Mouse (Mus musculus): ENCODE measurements around the gene Prkg1. TPM values are rescaled to one million over a fixed set of nuclear protein-coding genes. Genes with fewer than 3 reads are reported as not detected.

Prkg1 gene
- total and polyA plus RNA-seq, 3 experiments: 1.0 to 29.0 (median 22.9) TPM

DNA sequence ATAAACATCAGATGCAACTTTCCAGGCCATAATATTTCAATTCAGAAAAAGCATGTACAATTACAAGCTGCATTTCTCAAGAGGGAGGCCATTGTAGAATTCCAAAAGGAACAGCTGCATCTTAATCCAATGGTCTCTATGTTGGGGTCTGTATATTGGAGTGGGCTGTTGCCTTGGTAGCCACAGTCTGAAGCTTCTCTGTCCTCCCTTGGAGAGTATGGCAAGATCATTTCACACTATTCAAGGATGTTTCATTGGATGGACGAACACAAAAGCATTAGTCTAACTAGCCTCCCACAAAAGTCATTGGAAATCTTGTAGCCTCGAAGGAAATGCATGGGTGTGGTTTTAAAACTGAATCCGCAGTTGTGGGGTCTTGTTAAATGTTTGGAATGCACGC lies 187.7 kb downstream of the Prkg1 start:
- H3K36me3 ChIP-seq (replicated peaks): no peaks in the 10 kb centered on the region
- ATAC-seq (ENCODE audit: extremely low read depth, insufficient number of reproducible peaks, low FRiP score, poor library complexity, severe bottlenecking): no peak
- H3K4me1 ChIP-seq (ENCODE audit: insufficient read depth, low read depth, low read length): no peaks in the 10 kb centered on the region
- H3K4me3 ChIP-seq (ENCODE audit: low read depth, low read length): no peak overlapping the region
- no peaks in the 10 kb centered on the region; the same call in 1 of the 2 replicates for H3K27me3 ChIP-seq (ENCODE audit: insufficient read depth, low read length)
- no peaks in the 10 kb centered on the region for H3K9me3 ChIP-seq (replicated peaks)
- TF ChIP-seq GATA2 (IDR thresholded peaks at IDR 0.05; ENCODE audit: borderline replicate concordance, low read depth, low read length) (no peak), CTCF (IDR thresholded peaks at IDR 0.05; ENCODE audit: low read depth, low read length) (no peak), POLR2AphosphoS5 (IDR thresholded peaks at IDR 0.05; ENCODE audit: insufficient replicate concordance, low read depth, low read length) (no peak), TAL1 (conservative IDR thresholded peaks at IDR 0.05; ENCODE audit: low read depth, low read length) (no peak), GATA1 (IDR thresholded peaks at IDR 0.05; ENCODE audit: borderline replicate concordance, low read length) (no peak)
- DNase-seq (ENCODE audit: low spot score): no peak

DNA sequence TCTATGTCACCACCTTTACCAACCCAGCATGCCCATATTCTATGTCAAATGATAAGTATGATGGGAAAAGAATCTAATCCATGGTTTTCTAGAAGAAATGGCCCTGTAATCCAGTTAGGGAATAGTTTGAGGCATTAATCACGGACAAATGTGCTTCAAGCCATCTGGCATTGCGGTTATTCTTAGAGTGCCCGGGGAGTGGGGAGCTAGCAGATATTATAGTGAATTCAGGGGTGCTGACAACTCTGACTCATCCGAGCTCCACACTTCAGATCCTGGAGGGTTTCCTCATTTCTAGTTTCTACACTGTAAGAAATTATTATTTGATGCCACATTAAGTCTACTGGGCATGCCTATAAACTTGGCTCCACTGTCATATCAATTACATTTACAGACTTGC lies 200.5 kb downstream of the Prkg1 start:
- DNase-seq (ENCODE audit: low spot score) (no peak), ATAC-seq (ENCODE audit: extremely low read depth, insufficient number of reproducible peaks, low FRiP score, poor library complexity, severe bottlenecking) (no peak)
- no peak overlapping the region for H3K4me3 ChIP-seq (ENCODE audit: low read depth, low read length)

DNA sequence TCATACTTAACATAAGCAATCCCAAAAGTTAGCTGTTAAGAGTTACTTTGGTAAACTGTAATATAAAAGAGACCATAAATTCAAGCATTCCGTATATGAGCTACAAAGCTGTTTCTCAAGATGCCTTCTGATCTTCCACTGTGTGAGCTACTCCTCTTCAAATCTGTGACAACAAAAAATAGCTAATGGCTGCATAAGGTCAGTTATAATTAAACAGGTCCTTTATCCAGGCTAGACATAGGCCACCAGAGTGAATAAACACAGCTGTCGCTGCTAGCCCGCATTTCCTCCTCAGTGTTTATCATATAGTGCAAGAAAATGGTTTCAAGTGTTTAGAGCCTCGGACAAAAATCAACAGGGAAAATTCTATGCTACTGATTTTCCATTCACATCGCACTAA lies 218.8 kb downstream of the Prkg1 start:
- Histone ChIP-seq H3K9me3 (replicated peaks) (no peaks in the 10 kb centered on the region), H3K36me3 (replicated peaks) (no peaks in the 10 kb centered on the region), H3K4me3 (ENCODE audit: low read depth, low read length) (no peak overlapping the region), H3K4me1 (ENCODE audit: insufficient read depth, low read depth, low read length) (no peaks in the 10 kb centered on the region), H3K27me3 (ENCODE audit: insufficient read depth, low read length) (no peaks in the 10 kb centered on the region)
- ATAC-seq (ENCODE audit: extremely low read depth, insufficient number of reproducible peaks, low FRiP score, poor library complexity, severe bottlenecking) (no peak), DNase-seq (ENCODE audit: low spot score) (no peak)
- no peak for TF ChIP-seq TAL1 (conservative IDR thresholded peaks at IDR 0.05; ENCODE audit: low read depth, low read length)
- TF ChIP-seq POLR2AphosphoS5 (IDR thresholded peaks at IDR 0.05; ENCODE audit: insufficient replicate concordance, low read depth, low read length): no peak
- no peak for TF ChIP-seq GATA1 (IDR thresholded peaks at IDR 0.05; ENCODE audit: borderline replicate concordance, low read length)
- no peak for TF ChIP-seq CTCF (IDR thresholded peaks at IDR 0.05; ENCODE audit: low read depth, low read length)
- no peak for TF ChIP-seq GATA2 (IDR thresholded peaks at IDR 0.05; ENCODE audit: borderline replicate concordance, low read depth, low read length)

More for the DNA sequence above, 200.5 kb downstream of the Prkg1 start:
- H3K9me3 ChIP-seq (replicated peaks): no peaks in the 10 kb centered on the region
- TF ChIP-seq POLR2AphosphoS5 (IDR thresholded peaks at IDR 0.05; ENCODE audit: insufficient replicate concordance, low read depth, low read length): no peak
- no peak for TF ChIP-seq CTCF (IDR thresholded peaks at IDR 0.05; ENCODE audit: low read depth, low read length)
- no peak for TF ChIP-seq GATA2 (IDR thresholded peaks at IDR 0.05; ENCODE audit: borderline replicate concordance, low read depth, low read length)
- TF ChIP-seq TAL1 (conservative IDR thresholded peaks at IDR 0.05; ENCODE audit: low read depth, low read length): no peak
- no peak for TF ChIP-seq GATA1 (IDR thresholded peaks at IDR 0.05; ENCODE audit: borderline replicate concordance, low read length)
- H3K4me1 ChIP-seq (ENCODE audit: insufficient read depth, low read depth, low read length): no peaks in the 10 kb centered on the region
- H3K36me3 ChIP-seq (replicated peaks): no peaks in the 10 kb centered on the region
- H3K27me3 ChIP-seq (ENCODE audit: insufficient read depth, low read length): no peaks in the 10 kb centered on the region

DNA sequence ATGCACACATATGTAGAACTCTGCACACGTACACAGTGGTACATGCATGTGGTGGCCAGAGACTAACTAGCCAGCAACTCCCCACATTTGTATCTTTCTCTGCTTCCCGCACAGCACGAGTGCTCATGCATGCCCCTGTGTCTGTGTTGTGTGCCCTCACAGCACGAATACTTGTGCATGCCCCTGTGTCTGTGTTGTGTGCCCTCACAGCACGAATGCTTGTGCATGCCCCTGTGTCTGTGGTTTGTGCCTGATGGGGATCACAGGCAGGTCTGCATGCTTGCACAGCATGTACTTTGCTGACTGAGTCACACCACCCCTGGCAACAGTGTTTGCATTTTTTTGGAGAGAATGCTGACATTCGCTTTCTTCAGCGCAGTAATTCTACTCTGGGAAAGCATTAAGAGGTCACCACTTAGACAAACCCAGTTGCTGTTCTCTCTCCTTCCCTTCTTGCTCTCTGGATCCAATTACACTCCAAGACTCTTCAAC lies 233.5 kb downstream of the Prkg1 start:
- DNase-seq (ENCODE audit: low spot score) (no peak), ATAC-seq (ENCODE audit: extremely low read depth, insufficient number of reproducible peaks, low FRiP score, poor library complexity, severe bottlenecking) (no peak)
- Histone ChIP-seq H3K27me3 (ENCODE audit: insufficient read depth, low read length) (no peaks in the 10 kb centered on the region; the same call in 1 of the 2 replicates), H3K9me3 (replicated peaks) (no peaks in the 10 kb centered on the region), H3K4me3 (ENCODE audit: low read depth, low read length) (no peak overlapping the region; the same call in 1 of the 2 replicates), H3K4me1 (ENCODE audit: insufficient read depth, low read depth, low read length) (no peaks in the 10 kb centered on the region), H3K36me3 (replicated peaks) (no peaks in the 10 kb centered on the region)
- TF ChIP-seq CTCF (IDR thresholded peaks at IDR 0.05; ENCODE audit: low read depth, low read length) (no peak), POLR2AphosphoS5 (IDR thresholded peaks at IDR 0.05; ENCODE audit: insufficient replicate concordance, low read depth, low read length) (no peak), GATA2 (IDR thresholded peaks at IDR 0.05; ENCODE audit: borderline replicate concordance, low read depth, low read length) (no peak), GATA1 (IDR thresholded peaks at IDR 0.05; ENCODE audit: borderline replicate concordance, low read length) (no peak), TAL1 (conservative IDR thresholded peaks at IDR 0.05; ENCODE audit: low read depth, low read length) (no peak)

DNA sequence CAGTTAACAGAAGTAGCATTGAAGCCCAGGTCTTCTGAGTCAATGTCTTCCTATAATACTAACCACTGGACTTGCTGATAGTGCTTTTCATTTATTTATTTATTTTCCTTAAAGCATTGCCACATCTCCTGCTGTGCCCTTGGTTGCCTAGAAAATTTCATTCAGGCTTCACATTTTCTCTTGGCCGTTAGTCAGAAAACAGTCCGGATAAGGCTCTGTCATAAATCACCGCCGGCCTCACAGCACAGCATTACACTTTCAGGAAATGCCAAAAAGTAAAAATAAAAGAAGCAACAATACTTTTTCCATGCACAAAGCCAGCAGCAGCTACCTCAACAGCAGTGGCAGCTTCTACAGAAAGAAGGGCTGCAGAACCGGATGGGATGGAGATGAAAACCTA lies 234.2 kb downstream of the Prkg1 start:
- no peak for ATAC-seq (ENCODE audit: extremely low read depth, insufficient number of reproducible peaks, low FRiP score, poor library complexity, severe bottlenecking)
- Histone ChIP-seq H3K4me3 (ENCODE audit: low read depth, low read length) (no peak overlapping the region), H3K4me1 (ENCODE audit: insufficient read depth, low read depth, low read length) (no peaks in the 10 kb centered on the region), H3K9me3 (replicated peaks) (no peaks in the 10 kb centered on the region), H3K27me3 (ENCODE audit: insufficient read depth, low read length) (no peaks in the 10 kb centered on the region; the same call in 1 of the 2 replicates), H3K36me3 (replicated peaks) (no peaks in the 10 kb centered on the region)
- no peak for DNase-seq (ENCODE audit: low spot score)
- TF ChIP-seq POLR2AphosphoS5 (IDR thresholded peaks at IDR 0.05; ENCODE audit: insufficient replicate concordance, low read depth, low read length) (no peak), TAL1 (conservative IDR thresholded peaks at IDR 0.05; ENCODE audit: low read depth, low read length) (no peak), GATA1 (IDR thresholded peaks at IDR 0.05; ENCODE audit: borderline replicate concordance, low read length) (no peak), GATA2 (IDR thresholded peaks at IDR 0.05; ENCODE audit: borderline replicate concordance, low read depth, low read length) (no peak), CTCF (IDR thresholded peaks at IDR 0.05; ENCODE audit: low read depth, low read length) (no peak)

DNA sequence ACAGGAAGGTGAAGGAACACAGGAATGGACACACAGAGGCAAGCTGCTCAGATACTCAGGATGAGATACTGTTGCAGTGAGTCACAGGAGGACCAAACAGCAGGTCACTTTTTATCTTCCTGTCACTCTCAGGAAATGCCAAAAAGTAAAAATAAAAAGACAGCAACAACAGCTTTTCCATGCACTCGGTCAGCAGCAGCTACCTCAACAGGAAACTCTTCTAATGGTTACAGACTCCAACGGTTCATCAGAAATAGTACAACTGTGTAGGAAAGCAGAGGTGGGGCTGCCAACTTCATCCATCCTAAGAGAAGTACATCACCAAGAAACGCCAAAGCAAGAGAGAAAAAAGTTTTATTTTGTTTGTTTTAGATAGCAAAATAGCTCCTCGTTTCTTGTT lies 234.9 kb downstream of the Prkg1 start:
- DNase-seq (ENCODE audit: low spot score) (no peak), ATAC-seq (ENCODE audit: extremely low read depth, insufficient number of reproducible peaks, low FRiP score, poor library complexity, severe bottlenecking) (no peak)
- no peaks in the 10 kb centered on the region for H3K4me1 ChIP-seq (ENCODE audit: insufficient read depth, low read depth, low read length)
- H3K9me3 ChIP-seq (replicated peaks): no peaks in the 10 kb centered on the region
- TF ChIP-seq TAL1 (conservative IDR thresholded peaks at IDR 0.05; ENCODE audit: low read depth, low read length) (no peak), GATA1 (IDR thresholded peaks at IDR 0.05; ENCODE audit: borderline replicate concordance, low read length) (no peak), GATA2 (IDR thresholded peaks at IDR 0.05; ENCODE audit: borderline replicate concordance, low read depth, low read length) (no peak), CTCF (IDR thresholded peaks at IDR 0.05; ENCODE audit: low read depth, low read length) (no peak), POLR2AphosphoS5 (IDR thresholded peaks at IDR 0.05; ENCODE audit: insufficient replicate concordance, low read depth, low read length) (no peak)
- H3K4me3 ChIP-seq (ENCODE audit: low read depth, low read length): no peak overlapping the region
- no peaks in the 10 kb centered on the region; the same call in 1 of the 2 replicates for H3K27me3 ChIP-seq (ENCODE audit: insufficient read depth, low read length)
- no peaks in the 10 kb centered on the region for H3K36me3 ChIP-seq (replicated peaks)
